Mouse (Mus musculus): ENCODE results near the gene Pola2. TPM values are rescaled to one million over a fixed set of nuclear protein-coding genes. Genes with fewer than 3 reads are reported as not detected.

The Pola2 gene
- 77.7 and 82.1 TPM in 2 replicates for polyA plus RNA-seq (2015; fragmentation: Nextera tagmentation; extraction: Ambion mirVana)

DNA sequence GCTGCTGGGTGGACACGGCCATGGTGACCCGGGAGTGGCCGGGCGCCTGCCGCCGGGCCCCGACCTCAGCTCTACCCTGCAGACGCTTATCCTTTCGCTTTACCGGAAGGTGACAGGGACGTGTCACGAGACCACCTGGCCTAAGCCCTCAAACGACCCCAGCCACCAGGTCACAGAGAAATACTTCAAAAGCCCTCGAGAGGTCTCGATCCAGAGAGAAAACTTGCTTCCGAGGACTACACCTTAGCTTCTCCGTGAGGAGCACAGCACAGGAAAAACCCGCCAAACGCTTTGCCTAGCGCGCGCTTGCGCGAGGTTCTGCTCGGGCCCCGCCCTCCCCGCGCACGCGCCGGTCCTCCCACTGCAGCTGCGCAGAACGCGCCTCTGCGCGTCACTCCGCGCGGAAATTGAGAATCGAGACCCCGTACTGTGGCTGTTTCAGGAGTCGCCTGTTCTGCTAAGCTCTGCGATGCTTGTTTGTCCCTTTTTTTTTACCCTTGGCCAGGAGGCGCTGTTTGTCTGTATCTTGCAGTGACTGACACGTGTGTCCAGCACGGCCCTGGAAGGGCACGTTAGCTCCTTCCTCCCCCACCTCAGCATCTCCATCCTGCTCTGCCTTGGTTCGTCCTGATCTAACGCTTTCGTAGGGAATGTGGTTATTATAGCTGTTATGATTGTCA is at the start of gene Pola2:
Gene Pola2 (minus strand): TSS at position 320 of the 680 bp plus-strand sequence.
- no peaks in the 10 kb centered on the region for H3K9me3 ChIP-seq (ENCODE audit: low read length)
- peak within 1 kb of the TSS; percentile 69 for H3K27ac ChIP-seq (ENCODE audit: low read length)
- H3K36me3 ChIP-seq (ENCODE audit: insufficient read depth, low read length) = no peaks in the 10 kb centered on the region
- H3K9ac ChIP-seq (replicated peaks; ENCODE audit: low read length) = peak within 1 kb of the TSS; percentile 75
- WGBS = under 1% methylated on average over 50 of the region's 50 CpGs
- no peaks in the 10 kb centered on the region for H3K27me3 ChIP-seq (ENCODE audit: insufficient read depth, low read length)
- peak within 1 kb of the TSS; percentile 90 for H3K4me2 ChIP-seq (replicated peaks; ENCODE audit: low read depth, low read length)
- peaks cover 20% of the 10 kb centered on the region for H3K4me1 ChIP-seq (ENCODE audit: insufficient read depth, low read length)
- H3K4me3 ChIP-seq (ENCODE audit: low read length) = peak within 1 kb of the TSS; percentile 75
- peak; percentile 84 for ATAC-seq (ENCODE audit: low FRiP score, low TSS enrichment)

DNA sequence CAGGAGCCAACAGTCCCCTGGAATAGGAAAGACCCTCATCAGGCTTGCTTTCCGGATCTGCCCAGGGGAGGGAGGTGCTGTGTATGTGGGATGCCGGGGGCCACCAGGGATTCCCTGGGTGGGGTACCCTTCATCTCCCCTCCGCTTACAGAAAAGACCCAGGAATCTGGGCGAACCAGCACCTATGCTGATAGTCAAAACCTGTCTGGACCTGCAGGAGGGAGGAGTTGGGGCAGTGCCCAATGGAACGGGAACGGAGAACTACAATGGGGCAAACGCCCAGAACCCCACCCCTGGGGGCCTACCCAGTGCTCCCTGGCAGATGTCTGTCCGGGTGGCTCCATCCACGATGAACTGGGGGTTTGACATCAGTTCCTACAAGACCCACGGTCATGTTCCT is 49.7 kb upstream of the Pola2 start:
- no peak overlapping the region for H3K4me2 ChIP-seq (replicated peaks; ENCODE audit: low read depth, low read length)

DNA sequence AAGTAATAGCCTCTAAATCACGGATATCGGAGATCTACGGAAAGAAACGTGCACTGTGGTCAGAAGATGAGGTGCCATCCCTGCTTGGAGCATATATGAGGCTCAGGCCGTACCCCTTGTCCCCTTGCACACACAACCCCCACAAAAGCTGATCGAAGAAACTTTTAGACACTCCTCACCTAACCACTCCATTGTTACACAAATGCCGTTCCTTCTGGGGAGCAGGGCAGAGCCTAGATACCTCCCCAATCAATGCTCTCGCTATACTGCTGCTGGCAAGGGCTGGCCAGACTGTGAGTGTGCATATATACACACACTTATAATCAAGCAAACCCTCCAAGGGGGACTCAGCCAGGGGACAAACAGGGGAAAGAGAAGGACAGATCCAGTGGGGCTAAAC is 45.1 kb upstream of the Pola2 start:
- H3K36me3 ChIP-seq (ENCODE audit: insufficient read depth, low read length) = 0 out of 2 replicates have a peak, but pooled peaks cover 4% of the 10 kb centered on the region
- H3K4me3 ChIP-seq (ENCODE audit: low read length) = no peak overlapping the region
- no peak for ATAC-seq (ENCODE audit: low FRiP score, low TSS enrichment)
- no peak overlapping the region for H3K4me2 ChIP-seq (replicated peaks; ENCODE audit: low read depth, low read length)
- WGBS = 82% methylated on average over 8 of the region's 8 CpGs
- no peaks in the 10 kb centered on the region for H3K27me3 ChIP-seq (ENCODE audit: insufficient read depth, low read length)
- no peaks in the 10 kb centered on the region for H3K9me3 ChIP-seq (ENCODE audit: low read length)
- no peak overlapping the region for H3K9ac ChIP-seq (replicated peaks; ENCODE audit: low read length)
- H3K4me1 ChIP-seq (ENCODE audit: insufficient read depth, low read length) = no peaks in the 10 kb centered on the region; the same call in 1 of the 2 replicates
- H3K27ac ChIP-seq (ENCODE audit: low read length) = no peak overlapping the region

More for the DNA sequence above, 49.7 kb upstream of the Pola2 start:
- no peaks in the 10 kb centered on the region for H3K9me3 ChIP-seq (ENCODE audit: low read length)
- H3K9ac ChIP-seq (replicated peaks; ENCODE audit: low read length) = no peak overlapping the region
- H3K4me3 ChIP-seq (ENCODE audit: low read length) = no peak overlapping the region
- ATAC-seq (ENCODE audit: low FRiP score, low TSS enrichment) = no peak
- 0 out of 2 replicates have a peak, but pooled peaks cover 3% of the 10 kb centered on the region for H3K36me3 ChIP-seq (ENCODE audit: insufficient read depth, low read length)
- H3K27ac ChIP-seq (ENCODE audit: low read length) = no peak overlapping the region
- WGBS = 93% methylated on average over 10 of the region's 10 CpGs
- no peaks in the 10 kb centered on the region for H3K27me3 ChIP-seq (ENCODE audit: insufficient read depth, low read length)
- peaks cover 16% of the 10 kb centered on the region for H3K4me1 ChIP-seq (ENCODE audit: insufficient read depth, low read length)

DNA sequence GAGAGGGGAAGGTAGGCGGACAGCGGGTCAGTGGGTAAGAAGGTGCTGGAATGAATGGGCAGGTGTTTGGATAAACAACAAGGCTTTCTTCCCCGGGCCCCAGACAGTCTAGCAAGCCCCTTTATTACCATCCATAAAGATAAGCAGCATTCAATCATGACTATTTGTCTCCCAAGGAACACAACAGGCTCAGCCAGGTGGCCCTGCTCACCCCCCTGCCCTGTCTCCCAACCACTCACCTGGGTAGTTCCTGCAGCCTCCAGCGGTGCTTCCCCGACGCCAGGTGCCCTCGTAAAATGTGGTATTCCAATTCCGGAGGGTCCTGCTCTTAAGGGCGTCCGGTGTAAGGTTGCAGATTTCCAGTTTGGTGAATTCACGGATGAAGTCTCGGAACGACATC is 43.0 kb upstream of the Pola2 start:
- Histone ChIP-seq H3K4me2 (replicated peaks; ENCODE audit: low read depth, low read length) (no peak overlapping the region), H3K27me3 (ENCODE audit: insufficient read depth, low read length) (no peaks in the 10 kb centered on the region), H3K9ac (replicated peaks; ENCODE audit: low read length) (no peak overlapping the region), H3K27ac (ENCODE audit: low read length) (no peak overlapping the region), H3K4me1 (ENCODE audit: insufficient read depth, low read length) (no peaks in the 10 kb centered on the region), H3K4me3 (ENCODE audit: low read length) (no peak overlapping the region), H3K36me3 (ENCODE audit: insufficient read depth, low read length) (0 out of 2 replicates have a peak, but pooled peaks cover 4% of the 10 kb centered on the region), H3K9me3 (ENCODE audit: low read length) (no peaks in the 10 kb centered on the region)
- ATAC-seq (ENCODE audit: low FRiP score, low TSS enrichment) = no peak
- 40% methylated on average over 13 of the region's 13 CpGs for WGBS

DNA sequence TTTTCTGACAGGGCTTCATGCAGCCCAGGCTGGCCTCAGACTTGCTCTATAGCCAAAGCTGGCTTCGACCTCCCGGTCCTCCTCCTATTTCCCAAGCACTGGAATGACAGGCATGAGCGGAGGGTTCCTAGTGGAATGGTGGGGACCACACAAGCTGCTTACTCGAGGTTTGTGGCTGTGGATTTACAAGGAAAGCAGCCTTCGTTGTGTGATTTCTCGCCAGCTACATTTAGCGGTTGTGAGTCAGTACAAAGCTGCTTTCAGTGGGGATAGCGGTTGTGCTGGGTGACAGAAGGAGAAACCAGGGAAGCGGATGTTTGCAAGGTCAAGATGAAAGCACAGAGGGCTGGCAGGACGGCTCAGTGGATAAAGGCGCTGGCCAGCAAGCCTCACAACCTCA is 41.5 kb upstream of the Pola2 start:
- Histone ChIP-seq H3K4me1 (ENCODE audit: insufficient read depth, low read length) (no peaks in the 10 kb centered on the region), H3K36me3 (ENCODE audit: insufficient read depth, low read length) (0 out of 2 replicates have a peak, but pooled peaks cover 4% of the 10 kb centered on the region), H3K27ac (ENCODE audit: low read length) (0 out of 2 replicates have a peak overlapping the region, but pooled peaks have one; percentile 18), H3K27me3 (ENCODE audit: insufficient read depth, low read length) (no peaks in the 10 kb centered on the region), H3K9ac (replicated peaks; ENCODE audit: low read length) (no peak overlapping the region), H3K9me3 (ENCODE audit: low read length) (no peaks in the 10 kb centered on the region), H3K4me2 (replicated peaks; ENCODE audit: low read depth, low read length) (no peak overlapping the region), H3K4me3 (ENCODE audit: low read length) (no peak overlapping the region)
- no peak for ATAC-seq (ENCODE audit: low FRiP score, low TSS enrichment)
- 58% methylated on average over 11 of the region's 11 CpGs for WGBS

DNA sequence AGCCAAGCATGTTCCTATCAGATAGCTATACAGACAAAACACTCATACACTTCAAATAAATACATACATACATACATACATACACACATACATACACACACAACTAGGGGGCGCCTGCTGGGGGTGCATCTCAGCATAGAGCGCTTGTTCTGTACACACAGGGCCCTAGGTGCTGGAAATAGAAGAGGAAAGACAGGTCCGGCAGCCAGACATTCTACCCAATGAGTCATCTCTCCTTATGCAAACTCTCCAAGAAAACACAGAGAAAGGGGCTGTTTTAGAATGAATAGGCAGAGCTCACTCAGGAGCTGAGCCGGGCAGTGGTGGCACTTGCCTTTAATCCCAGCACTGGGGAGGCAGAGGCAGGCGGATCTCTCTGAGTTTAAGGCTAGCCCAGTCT is 36.0 kb upstream of the Pola2 start:
- Histone ChIP-seq H3K4me2 (replicated peaks; ENCODE audit: low read depth, low read length) (no peak overlapping the region), H3K9ac (replicated peaks; ENCODE audit: low read length) (no peak overlapping the region), H3K4me1 (ENCODE audit: insufficient read depth, low read length) (no peaks in the 10 kb centered on the region), H3K9me3 (ENCODE audit: low read length) (no peaks in the 10 kb centered on the region), H3K27me3 (ENCODE audit: insufficient read depth, low read length) (no peaks in the 10 kb centered on the region), H3K4me3 (ENCODE audit: low read length) (no peak overlapping the region), H3K27ac (ENCODE audit: low read length) (no peak overlapping the region), H3K36me3 (ENCODE audit: insufficient read depth, low read length) (no peaks in the 10 kb centered on the region)
- ATAC-seq (ENCODE audit: low FRiP score, low TSS enrichment) = no peak
- 85% methylated on average over 5 of the region's 5 CpGs for WGBS

DNA sequence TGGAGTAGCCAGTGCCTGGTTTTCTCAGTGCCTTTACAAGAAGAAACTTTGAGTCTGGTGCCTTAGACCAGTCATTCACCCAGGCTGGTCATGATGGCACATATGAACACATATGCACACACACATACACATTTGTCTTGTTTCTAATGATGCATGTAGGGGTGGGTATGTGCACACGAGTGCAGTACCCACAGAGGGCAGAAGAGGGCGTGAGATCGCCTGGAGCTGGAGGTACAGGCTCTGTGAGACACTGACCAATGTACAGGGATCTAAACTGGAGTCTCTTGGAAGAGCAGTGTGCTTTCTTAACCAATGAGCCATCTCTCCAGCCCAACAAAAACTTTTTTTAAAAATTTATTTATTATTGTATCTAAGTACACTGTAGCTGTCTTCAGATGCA is 34.2 kb upstream of the Pola2 start:
- no peaks in the 10 kb centered on the region for H3K36me3 ChIP-seq (ENCODE audit: insufficient read depth, low read length)
- H3K4me2 ChIP-seq (replicated peaks; ENCODE audit: low read depth, low read length) = no peak overlapping the region
- ATAC-seq (ENCODE audit: low FRiP score, low TSS enrichment) = no peak
- no peaks in the 10 kb centered on the region for H3K9me3 ChIP-seq (ENCODE audit: low read length)
- H3K9ac ChIP-seq (replicated peaks; ENCODE audit: low read length) = no peak overlapping the region
- WGBS = 70% methylated on average over 3 of the region's 3 CpGs
- H3K27me3 ChIP-seq (ENCODE audit: insufficient read depth, low read length) = no peaks in the 10 kb centered on the region
- no peak overlapping the region for H3K4me3 ChIP-seq (ENCODE audit: low read length)
- no peaks in the 10 kb centered on the region for H3K4me1 ChIP-seq (ENCODE audit: insufficient read depth, low read length)
- no peak overlapping the region for H3K27ac ChIP-seq (ENCODE audit: low read length)

DNA sequence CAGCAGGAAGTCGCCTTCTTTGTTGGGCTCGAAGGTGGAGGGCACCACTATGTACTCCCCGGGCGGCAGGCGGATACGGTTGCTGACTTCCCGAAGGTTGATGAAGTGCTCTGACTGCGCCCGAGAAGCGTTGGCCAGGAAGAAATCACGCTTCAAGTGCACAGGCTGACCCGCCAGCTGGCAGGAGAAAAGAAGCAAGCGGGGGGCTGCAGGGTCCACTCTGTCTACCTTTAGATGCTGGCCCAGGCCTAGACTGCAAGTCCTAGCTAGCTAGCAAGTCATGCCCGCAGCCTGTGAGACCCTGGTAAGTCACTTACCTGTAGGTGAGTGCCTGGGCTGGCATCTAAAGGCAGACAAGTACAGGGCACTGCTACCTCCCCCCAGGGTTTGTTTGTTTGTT is 30.7 kb upstream of the Pola2 start:
- Histone ChIP-seq H3K27ac (ENCODE audit: low read length) (no peak overlapping the region), H3K9ac (replicated peaks; ENCODE audit: low read length) (0 out of 2 replicates have a peak overlapping the region, but pooled peaks have one; percentile 35), H3K36me3 (ENCODE audit: insufficient read depth, low read length) (0 out of 2 replicates have a peak, but pooled peaks cover 3% of the 10 kb centered on the region), H3K4me2 (replicated peaks; ENCODE audit: low read depth, low read length) (no peak overlapping the region), H3K27me3 (ENCODE audit: insufficient read depth, low read length) (no peaks in the 10 kb centered on the region), H3K9me3 (ENCODE audit: low read length) (no peaks in the 10 kb centered on the region), H3K4me1 (ENCODE audit: insufficient read depth, low read length) (no peaks in the 10 kb centered on the region), H3K4me3 (ENCODE audit: low read length) (no peak overlapping the region)
- no peak for ATAC-seq (ENCODE audit: low FRiP score, low TSS enrichment)
- WGBS = 68% methylated on average over 14 of the region's 14 CpGs

DNA sequence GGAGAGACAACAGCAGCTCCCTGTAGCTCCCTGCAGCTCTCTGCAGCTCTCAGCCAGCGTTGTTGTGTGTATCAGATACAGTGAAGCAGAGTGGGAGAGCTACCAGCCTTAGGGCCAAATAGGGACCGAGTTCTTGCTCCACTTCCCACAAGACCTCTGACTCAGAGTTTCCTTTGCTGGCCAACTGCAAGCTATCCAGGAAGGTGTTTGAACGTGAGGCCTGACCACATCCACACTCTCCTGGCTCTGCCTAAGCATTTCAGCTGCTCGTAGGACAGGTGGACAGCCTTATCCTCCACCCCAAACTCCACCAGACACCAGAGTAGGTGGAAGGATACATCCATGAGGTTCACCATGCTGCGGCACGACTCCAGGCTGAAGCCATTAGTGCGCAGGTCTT is 28.0 kb upstream of the Pola2 start:
- no peak for ATAC-seq (ENCODE audit: low FRiP score, low TSS enrichment)
- no peak overlapping the region for H3K9ac ChIP-seq (replicated peaks; ENCODE audit: low read length)
- 79% methylated on average over 7 of the region's 7 CpGs for WGBS

DNA sequence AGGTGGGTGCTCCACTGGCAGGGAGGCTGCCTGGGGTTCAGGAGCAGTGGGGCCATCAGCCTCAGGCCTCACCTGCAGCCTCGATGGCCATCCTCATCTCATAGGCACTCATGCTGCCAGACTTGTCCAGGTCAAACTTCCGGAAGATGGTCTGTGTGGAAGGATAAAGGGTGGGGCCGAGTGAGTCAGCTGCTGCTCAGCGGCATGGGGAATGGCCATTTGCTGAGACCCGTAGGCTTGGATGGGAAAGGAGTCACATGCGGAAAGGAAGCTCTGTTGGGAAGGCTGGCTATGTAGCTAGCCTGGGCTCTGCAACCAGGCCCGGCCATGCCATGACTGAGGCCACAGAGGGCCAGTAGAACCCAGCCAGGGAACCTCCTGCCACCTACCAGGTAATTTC is 27.5 kb upstream of the Pola2 start:
- no peak overlapping the region for H3K27ac ChIP-seq (ENCODE audit: low read length)
- 0 out of 2 replicates have a peak, but pooled peaks cover 3% of the 10 kb centered on the region for H3K36me3 ChIP-seq (ENCODE audit: insufficient read depth, low read length)
- no peak overlapping the region for H3K4me2 ChIP-seq (replicated peaks; ENCODE audit: low read depth, low read length)
- no peaks in the 10 kb centered on the region for H3K9me3 ChIP-seq (ENCODE audit: low read length)
- H3K4me1 ChIP-seq (ENCODE audit: insufficient read depth, low read length) = peaks cover 11% of the 10 kb centered on the region
- no peak for ATAC-seq (ENCODE audit: low FRiP score, low TSS enrichment)
- H3K9ac ChIP-seq (replicated peaks; ENCODE audit: low read length) = no peak overlapping the region
- H3K27me3 ChIP-seq (ENCODE audit: insufficient read depth, low read length) = no peaks in the 10 kb centered on the region
- H3K4me3 ChIP-seq (ENCODE audit: low read length) = no peak overlapping the region
- WGBS = 80% methylated on average over 7 of the region's 7 CpGs

More for the DNA sequence above, 28.0 kb upstream of the Pola2 start:
- Histone ChIP-seq H3K4me2 (replicated peaks; ENCODE audit: low read depth, low read length) (no peak overlapping the region), H3K27ac (ENCODE audit: low read length) (no peak overlapping the region), H3K4me3 (ENCODE audit: low read length) (no peak overlapping the region), H3K4me1 (ENCODE audit: insufficient read depth, low read length) (peaks cover 11% of the 10 kb centered on the region), H3K36me3 (ENCODE audit: insufficient read depth, low read length) (0 out of 2 replicates have a peak, but pooled peaks cover 3% of the 10 kb centered on the region), H3K9me3 (ENCODE audit: low read length) (no peaks in the 10 kb centered on the region), H3K27me3 (ENCODE audit: insufficient read depth, low read length) (no peaks in the 10 kb centered on the region)

All from kidney, embryonic 16.5 days (tissue).